Mouse (Mus musculus) right cerebral cortex, postnatal 4 days (tissue): Measurements from ENCODE around the gene Fcgbp.
"Not testable (repeated sequence)": the region's sequence is repeated elsewhere in the genome, so short reads cannot be mapped to it uniquely, and the experiment has no call there.

ENCODE experiments used
- DNase-seq: peaks from one replicate; pipeline ENCODE4 v3.0.0-alpha.2; 2022

Gene Fcgbp

GRCm38 (mm10) chr7:28151584-28152221, 80.7 kb downstream of the Fcgbp start:
- peak; percentile 66 for DNase-seq

GRCm38 (mm10) chr7:28153595-28153994, 82.6 kb downstream of the Fcgbp start:
- not testable (repeated sequence) for DNase-seq

GRCm38 (mm10) chr7:28159292-28159691, 88.3 kb downstream of the Fcgbp start:
- DNase-seq, result no peak

GRCm38 (mm10) chr7:28159893-28160292, 88.9 kb downstream of the Fcgbp start:
- DNase-seq, result no peak

GRCm38 (mm10) chr7:28161163-28161749, 90.2 kb downstream of the Fcgbp start:
- no peak for DNase-seq

- DNase-seq, result no peak
These were observed 94.4 kb downstream of the Fcgbp start for GRCm38 (mm10) chr7:28165406-28165805.

GRCm38 (mm10) chr7:28168320-28169115, 97.5 kb downstream of the Fcgbp start:
- peak; percentile 79 for DNase-seq

- peak; percentile 87 for DNase-seq
These were observed 98.7 kb downstream of the Fcgbp start, which contains the start of gene Fbl for GRCm38 (mm10) chr7:28169489-28170422. Gene Fbl, plus strand, starts transcription at chr7:28169710.
